Mouse (Mus musculus) layer of hippocampus, postnatal 14 days (tissue): ENCODE data around the gene Rabl6. TPM values are rescaled to one million over a fixed set of nuclear protein-coding genes. Genes with fewer than 3 reads are reported as not detected.

ENCODE experiments used
- DNase-seq, 2 experiments: peaks; one replicate each; pipeline ENCODE4 v3.0.0; 2021 to 2022; ENCODE audit warnings: low spot score in 2 of 2, mixed read lengths in 1 of 2
- total RNA-seq, 2 experiments: library from RNA; stranded (reverse); gene quantifications; 2 replicates each; pipeline ENCODE4 v1.2.3; 2021

The Rabl6 gene
- total RNA-seq, 2 experiments from 2014 or later: 105 to 107 TPM

DNA sequence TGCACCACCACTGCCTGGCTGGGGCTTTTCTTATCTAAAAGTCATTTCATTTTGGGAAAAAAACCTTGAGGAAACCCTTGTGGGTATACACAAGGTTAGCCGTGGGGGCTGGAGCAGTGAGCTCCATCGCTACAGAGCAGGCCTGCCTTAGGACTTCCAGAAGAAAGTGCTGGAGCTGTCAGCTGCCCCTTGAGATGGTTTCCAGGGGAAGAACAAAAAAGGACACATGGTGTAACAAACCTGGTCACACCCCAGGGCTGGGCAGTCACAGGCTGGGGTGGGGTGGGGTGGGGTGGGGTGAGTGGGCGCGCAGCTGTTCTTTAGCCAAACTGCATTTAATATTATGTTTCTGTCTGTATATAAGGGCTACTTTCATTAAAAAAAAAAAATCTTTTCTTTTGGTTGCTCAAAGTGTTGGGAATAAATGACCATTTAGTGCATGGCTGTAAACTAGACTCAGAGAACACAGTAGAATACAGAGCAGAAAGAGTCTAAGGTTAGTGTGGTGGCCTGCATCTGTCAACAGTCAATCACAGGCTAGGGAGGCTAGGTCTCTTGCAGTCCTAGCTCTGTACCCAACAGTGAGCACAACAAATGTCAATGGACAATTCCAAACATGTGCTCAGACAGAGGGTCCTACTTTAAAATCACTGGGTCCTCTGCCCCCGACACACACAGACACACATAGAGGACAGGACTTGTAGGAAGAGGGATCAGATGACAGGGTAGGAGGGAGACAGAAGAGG is 11.4 kb downstream of the Rabl6 start:
- DNase-seq: no peak

DNA sequence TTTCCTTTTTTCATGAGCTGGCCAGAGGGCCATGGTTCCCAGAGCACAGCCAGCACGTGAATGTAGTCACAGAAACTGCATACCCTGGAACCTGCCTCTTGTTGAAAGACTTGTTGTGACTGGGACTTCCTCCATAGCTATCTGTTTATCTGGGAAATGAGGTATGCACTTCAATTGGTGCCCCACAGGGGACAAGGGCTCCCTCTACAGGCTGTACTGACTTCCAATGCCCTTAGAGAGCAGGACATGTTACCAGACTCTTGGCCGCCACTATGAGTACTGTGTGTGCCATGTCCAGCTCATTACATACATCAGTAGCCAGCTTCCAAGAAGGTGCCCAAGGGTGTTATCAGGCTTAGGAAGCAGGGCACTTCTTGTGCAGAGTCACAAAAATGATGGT is 16.5 kb downstream of the Rabl6 start:
- peak in 1 of 2 experiments; percentile 31 for DNase-seq

DNA sequence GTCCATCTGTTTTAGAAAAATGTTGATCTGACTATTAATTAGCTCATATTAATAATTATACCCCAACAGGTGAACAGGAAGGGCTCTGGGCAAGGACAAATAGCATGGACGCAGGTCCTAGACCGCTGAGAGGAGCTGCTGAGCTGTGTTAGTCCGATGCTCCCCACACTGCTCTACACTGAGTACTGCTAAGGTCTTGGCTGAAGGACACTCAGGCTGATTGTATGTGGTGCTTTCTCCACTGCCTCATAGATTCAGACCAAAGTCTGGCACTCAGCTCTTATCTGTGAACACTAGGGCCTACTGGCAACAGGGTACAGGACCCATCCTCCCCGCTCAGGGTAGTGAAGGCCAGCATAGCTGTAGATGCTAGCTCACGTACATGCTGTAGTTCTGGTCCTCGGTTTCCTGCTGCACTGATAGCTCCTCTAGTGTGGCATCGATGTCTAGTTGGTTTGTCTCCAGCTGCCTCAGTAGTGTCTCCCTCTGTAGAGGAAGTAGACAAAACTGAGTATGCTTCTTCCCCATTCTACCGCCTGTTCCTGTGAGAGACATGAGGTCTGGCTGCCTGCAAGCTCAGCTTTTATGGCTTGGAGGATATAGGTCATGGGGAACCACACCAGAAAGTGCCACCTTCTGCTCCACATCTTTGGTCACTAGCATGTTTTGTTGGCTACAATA is 20.0 kb downstream of the Rabl6 start:
- no peak for DNase-seq

DNA sequence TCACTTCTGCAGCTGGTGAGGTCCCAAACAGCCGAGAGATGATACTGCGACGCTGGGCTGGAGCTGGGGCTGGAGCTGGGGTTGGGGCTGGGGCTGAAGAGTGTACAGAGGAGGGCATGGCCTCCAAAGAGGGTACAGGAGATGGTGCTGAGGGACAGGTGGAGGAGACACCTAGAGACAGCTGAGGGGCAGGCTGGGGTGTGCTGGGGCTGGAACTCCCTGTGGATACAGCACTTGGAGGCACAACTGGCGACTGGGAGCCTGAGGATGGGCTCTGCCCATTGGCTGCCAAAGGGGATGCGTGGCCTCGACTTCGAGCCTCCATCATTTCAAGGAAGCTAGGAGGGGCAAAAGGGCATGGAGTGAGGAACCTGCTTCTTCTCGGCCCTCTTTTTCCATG is 21.0 kb downstream of the Rabl6 start:
- DNase-seq: no peak

DNA sequence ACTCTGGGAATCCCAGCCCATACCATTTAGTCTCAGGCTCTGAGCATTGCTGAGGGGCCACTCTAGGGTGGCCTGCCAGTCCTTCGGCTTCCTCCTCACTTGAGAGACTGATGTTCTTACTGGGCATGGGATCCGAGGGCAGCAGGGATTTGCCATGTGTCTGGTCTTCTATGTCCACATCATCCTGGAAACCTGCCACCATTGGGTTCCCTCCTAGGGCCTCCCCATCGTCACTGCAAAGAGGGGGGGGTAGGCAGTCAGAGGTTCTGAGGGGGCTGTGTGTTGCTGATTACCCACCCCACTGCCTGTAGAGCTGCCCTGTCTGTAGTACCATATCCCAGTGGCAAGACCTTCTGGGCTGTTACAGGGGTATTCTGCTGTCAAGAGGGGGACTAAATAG is 22.7 kb downstream of the Rabl6 start:
- DNase-seq: no peak

DNA sequence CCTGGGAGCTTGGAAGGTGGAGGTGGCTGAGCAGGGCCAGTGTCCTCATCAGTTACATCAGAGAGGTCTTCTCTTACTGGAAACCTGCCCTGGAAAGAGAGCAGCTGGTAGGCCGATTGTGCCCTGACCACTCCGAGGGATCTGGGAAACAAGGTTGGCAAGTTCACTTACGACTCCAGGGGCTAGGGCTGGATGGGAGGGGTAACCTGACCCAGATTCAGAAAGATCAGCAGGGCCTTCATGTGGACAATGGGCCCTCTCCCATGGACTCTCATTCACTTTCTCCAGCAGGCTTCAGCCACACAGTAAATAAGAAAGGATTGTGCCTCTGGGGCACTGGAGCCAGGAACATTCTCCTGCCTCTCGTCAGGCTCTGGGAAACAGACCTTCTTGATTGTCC is 23.5 kb downstream of the Rabl6 start:
- DNase-seq: no peak

DNA sequence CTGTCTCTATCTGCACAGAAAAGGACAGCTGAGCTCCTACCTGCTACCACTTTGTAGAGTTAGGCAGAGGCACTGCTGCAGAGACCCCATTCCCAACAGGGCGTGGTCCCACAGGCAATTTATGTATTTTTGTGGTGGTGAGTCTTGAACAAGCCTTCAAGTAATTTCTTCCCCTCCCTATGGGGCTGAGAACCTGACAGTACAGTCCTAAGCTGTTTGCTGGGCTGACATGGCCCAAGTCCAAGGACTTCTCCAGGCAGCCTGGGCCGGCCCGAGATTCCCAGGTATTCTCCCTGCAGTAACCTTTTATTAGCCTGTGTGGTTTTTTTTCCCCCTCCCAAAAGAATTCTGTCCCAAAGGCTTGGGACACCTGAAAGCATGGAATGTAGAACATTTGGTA is 24.2 kb downstream of the Rabl6 start:
- no peak for DNase-seq

DNA sequence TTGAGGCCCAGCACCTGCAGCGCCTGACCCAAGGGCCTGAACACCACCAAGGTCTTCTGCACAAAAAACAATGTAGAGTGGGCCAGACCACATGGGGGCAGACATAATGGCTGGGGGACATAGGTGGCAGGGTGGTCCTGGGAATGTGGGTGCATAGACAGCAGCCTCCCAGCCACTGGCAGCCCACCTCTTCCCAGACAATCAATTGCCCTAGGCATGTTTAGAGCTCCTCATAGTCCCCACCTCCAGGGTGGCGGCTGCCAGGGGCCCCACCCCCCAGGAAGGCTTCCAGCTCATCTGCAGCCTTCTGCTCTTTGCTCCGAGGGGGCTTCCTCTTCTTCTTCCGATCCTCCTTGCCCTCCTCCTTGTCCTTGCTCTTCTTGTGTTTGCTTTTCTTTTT is 24.8 kb downstream of the Rabl6 start:
- no peak for DNase-seq

DNA sequence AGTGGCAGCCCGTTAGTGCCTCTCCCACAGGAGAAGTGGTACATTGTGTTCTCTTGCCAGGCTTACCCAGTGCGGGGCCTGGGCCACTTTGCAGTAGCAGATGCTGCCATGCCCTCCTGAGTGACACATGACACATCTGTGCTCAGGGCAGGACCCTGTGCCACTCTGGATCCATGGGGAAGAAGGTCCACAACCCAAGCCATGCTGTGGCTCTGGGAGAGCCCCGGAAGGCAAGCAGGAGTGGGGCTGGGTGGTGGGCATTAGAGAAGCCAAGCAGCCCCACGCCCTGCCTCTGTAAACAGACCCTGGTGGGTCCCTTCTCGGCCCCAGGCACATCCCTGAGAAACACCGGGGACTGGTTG is 25.2 kb downstream of the Rabl6 start:
- DNase-seq: no peak

DNA sequence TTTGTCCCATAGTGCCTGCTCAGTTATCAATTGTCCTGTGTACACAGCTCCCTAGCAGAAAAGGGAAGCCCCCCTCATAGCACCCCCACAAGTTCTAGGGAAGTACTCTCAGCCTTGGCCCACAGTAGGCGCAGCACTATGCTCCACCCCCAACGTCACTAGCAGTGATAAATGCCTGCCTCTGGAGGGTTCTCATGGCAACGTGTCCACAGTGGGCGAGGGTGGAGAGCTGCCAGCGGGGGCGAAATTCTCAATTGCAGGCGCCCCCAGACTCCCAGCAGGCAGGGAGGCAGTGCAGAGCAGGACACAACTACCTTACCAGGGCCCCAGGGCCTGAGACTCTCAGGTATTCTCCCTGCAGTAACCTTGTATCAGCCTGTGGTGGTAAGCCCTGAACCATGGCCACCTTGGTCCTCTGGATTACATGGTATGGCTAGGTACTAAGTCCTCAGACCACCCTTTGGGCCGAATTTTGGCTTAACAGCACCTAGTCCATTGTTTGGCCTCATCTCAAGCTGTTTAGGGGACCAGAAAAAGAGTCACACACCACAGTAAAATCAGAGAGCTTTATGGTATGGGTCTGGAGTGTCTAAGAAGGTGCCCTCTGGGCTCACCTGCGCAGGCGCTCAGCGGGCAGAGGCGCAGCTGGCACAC is 25.7 kb downstream of the Rabl6 start:
- DNase-seq: peak; percentile 83 to 92

DNA sequence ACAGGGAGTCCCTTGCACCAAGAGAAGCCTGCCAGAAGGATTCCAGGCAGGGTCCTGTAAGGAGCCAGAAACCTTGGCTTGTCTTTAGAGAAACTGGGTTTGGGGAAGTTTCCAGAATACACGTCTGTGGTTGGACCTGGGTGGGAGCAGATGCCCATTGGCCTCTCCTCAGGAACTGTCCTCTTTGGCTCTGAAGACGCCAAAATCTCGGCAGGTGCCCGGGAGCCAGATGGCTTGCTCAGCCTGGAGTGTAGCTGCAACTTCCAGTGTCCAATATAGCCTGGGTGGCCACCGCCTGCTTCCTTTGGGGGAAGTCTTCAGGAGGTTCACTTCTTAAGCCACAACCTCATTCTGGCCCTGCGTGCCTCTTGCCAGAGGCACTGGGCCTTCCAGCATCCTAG is 26.4 kb downstream of the Rabl6 start:
- DNase-seq: no peak

DNA sequence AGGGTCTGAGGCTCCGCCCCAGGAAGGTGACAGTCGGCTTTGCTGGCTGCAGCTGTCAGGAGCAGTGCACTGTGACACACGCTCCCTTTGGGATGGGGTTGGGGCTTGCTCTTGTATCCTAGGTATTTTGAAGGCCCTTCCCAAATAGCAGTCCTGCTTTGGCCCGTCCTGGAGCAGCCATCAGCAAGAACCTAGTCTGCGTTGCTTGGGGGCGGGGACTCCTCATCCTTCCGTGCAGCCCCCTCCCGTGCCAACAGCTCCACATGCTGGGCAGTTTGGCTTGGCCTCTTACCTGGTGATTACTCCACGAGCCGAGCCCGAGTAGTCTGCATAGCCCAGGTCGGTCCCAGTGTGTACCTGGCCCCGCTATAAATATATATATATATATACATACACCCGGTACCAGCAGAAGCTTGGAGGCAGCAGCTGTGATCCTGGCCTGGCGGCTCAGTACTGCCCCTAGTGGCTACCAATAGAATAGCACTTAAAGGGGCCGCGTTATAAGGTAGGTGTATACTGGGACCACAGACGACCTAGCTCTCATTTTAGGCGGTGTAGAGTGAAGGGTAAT is 26.9 kb downstream of the Rabl6 start, which contains the start of gene Ajm1:
Ajm1 (minus strand) TSS at position 464 of the 571 bp plus-strand sequence.
- peak; percentile 82 to 90 for DNase-seq

DNA sequence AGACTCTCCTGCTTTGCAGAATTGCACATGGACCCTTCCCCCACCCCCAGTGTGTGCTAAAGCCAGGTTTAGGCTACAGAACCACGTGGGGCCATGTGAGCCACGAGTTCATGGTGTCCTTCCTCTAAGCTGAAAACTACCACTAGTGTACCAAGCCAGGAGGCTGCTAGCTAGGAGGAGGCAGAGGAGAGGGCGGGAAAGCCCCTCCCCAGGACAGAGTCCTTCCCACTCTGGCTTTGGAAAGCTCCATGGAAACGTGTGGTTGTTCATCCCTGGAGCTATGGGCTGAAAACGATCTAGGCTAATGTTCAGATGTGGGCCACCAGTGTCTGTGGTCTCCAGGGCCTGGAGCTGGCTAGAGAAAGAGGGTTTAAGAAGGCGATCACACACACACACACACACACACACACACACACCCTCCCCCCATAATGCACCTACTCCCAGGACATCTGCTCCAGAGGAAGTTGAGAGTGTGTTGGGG is 27.7 kb downstream of the Rabl6 start:
- peak in 1 of 2 experiments; percentile 49 for DNase-seq

DNA sequence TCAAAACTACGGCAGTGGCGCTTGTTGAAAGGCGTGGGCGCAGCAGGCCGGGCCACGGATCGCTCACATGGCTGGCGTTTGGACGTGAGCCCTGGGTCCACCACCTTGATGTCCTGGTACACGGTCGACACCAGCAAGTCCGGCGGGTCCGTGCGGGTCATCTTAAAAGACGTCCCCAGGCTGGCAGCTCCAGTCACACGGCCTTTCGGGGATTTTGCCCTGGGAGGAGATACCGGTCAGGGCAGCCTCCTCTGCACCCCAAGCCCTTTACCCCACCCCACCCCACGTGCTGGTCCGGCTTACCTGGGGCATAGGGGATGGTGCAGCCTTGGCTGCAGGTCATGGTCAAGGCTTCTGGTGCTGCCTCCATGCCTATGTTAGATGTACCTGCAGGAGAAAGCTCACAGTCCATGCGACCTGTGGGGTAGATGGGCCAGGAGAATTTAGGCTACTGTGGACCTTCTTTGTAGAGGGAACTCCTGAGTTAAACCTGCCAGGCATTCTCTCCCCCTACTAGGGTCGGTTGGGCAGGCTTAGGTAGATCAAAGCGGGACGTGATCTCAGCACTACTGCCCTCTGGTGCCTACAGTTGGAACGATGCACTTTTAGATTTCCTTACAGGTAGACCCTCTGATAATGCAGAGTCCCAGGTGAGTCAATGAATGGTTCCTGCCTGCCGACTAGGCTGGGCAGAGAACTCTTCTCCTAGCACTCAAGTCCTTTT is 28.4 kb downstream of the Rabl6 start:
- peak; percentile 27 to 63 for DNase-seq

DNA sequence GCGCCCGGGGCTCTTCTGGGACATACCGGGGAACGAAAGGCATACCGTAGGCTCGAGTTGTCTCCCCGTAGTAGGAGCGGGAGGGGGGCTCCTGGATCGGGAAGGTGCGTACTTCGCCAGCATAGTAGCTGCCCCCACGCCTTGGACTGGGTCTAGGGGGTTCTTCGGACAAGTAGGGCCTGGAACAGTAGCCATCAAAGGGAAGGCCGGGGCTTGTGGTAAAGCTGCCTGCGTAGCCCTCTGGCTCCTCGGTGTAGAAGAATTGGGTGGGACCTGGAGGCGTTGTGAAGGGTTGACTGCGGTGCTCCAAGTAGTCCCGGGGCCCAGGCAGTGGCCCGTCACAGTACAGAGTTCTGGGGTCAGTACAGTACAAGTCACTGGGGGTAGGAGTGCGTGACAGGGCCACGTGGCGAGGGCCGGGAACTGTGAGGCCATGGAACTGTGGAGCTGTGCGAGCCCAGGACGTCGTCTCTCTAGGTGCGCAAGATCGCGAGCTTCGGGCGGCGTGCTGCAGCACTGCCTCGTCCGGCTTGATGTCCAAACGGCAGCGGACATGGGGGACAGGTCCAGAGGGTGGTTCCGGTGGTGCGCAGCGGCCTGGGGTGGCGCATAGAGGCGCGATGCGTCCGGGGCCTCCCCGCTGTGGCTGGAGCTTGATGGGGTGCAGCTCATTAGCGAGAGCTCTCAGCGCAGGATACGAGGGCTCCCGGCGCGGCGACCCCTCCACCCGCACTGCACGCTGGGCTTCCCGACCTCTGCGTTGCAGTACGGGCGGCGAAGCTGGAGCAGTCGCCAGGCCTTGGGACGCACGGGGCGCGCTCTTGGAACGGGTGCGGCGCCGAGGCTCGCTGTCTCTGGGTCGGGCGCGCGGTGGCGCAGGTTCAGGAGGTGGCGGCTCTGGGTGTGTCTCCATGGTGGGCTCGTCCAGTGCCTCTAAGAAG is 29.3 kb downstream of the Rabl6 start:
- no peak for DNase-seq

DNA sequence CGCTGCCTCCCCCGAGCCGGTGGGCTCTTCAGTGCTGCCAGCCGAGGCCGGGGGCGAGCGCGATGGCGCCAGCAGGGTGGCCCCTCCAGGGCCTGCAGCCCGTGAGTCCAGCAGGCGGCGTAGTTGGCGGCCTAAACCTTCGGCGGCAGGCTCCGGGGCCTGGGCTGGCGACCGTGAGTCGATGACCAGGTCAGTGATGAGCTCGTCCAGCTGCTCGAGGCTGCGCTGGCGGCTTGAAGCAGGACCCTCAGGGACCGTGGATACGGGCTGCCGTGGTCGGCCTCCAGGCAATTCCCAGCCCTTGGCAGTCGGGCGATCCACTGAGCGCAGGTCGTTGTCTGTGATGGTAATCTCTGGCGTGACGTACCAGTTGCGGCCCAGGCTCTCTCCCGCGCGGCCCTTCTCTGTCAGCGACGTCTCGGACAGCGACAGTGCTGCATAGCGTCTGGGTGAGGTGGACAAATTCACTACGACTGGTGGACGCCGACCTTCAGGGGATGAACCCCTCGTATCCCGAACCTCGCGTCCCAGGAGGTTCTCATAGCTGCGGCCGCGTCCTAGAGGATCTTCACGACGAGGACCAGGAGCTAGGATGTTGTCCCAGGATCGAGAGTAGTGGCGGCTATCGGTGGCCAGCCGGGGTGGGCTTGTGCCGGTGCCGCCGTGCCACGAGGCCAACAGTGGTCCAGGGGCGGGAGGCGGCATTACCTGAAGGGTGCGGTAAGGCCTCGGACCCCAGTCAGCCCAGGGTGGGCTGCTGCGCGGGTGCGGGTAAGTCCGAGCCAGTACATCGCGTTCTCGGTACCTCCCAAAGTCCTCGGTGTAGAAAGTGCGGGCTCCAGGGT is 30.1 kb downstream of the Rabl6 start:
- no peak for DNase-seq

DNA sequence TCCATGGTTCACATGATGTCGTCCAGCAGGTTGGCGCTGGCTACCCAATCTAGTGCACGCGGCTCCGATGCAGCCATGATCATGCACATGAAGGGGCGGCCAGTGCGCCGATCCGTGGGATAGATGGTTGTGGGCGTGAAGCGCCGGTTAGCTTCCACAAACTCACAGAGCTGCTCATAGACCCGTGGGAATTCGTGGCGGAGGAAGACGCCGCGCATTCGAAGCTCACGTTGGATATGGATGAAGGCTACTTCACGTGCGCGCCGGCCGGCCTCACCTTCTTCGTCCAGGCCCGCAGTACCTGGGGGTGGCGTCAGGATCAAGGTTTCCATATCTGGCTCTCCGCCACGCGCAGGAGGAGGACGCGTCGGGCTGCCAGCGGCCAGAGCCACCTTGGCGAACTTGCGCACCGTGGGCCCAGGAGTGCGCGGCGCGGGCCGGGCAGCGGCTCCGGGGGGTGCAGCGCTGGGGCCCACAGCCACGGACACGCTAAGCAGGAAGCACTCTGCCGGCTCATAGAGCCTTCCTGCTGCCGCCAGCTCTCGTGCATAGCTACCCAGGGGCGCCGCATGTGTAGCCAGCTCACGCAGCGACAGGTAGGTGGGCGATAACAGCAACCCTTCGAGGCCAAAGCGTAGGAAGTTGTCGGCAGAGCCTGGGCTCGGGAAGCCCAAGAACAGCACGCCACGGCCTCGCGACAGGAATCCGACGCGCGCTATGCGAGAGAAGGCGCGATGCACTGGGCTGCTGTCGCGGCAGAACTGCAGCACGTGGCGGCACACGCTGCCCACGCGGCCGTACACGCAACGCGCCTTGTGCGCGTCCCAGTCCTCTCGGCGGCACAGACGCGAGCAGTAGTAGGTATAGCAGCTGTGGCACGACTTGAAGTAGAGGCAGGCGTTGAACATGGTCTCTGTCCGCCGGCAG is 31.1 kb downstream of the Rabl6 start:
- peak in 1 of 2 experiments; percentile 24 for DNase-seq
